Mouse (Mus musculus) hindbrain, embryonic 12.5 days (tissue): ENCODE results near the gene Usp25. TPM values are rescaled to one million over a fixed set of nuclear protein-coding genes. Genes with fewer than 3 reads are reported as not detected.

Experiments used
- ATAC-seq: fragments of 200-750 bp; cut with Nextera tagmentation; 2 replicates; pipeline ENCODE4 v1.8.0; 2017; ENCODE audit warnings: moderate TSS enrichment; ENCODE audit not compliant: low FRiP score
- H3K27ac ChIP-seq: fragments of 300-500 bp; sonication (generic); 2 replicates; pipeline ENCODE4 v1.5.1; 2016; ENCODE audit warnings: mild to moderate bottlenecking
- H3K27me3 ChIP-seq: fragments of 300-500 bp; sonication (generic); 2 replicates; pipeline ENCODE4 v1.6.1; 2016; ENCODE audit warnings: mild to moderate bottlenecking
- H3K36me3 ChIP-seq: fragments of 300-500 bp; sonication (generic); 2 replicates; pipeline ENCODE4 v1.6.1; 2016; ENCODE audit warnings: mild to moderate bottlenecking
- H3K4me1 ChIP-seq: fragments of 300-500 bp; sonication (generic); 2 replicates; pipeline ENCODE4 v1.6.1; 2016
- H3K4me2 ChIP-seq: fragments of 300-500 bp; sonication (generic); replicated peaks from 2 replicates; pipeline ENCODE4 v1.6.1; 2016; ENCODE audit warnings: mild to moderate bottlenecking
- H3K4me3 ChIP-seq: fragments of 300-500 bp; sonication (generic); 2 replicates; pipeline ENCODE4 v1.5.1; 2016; ENCODE audit warnings: mild to moderate bottlenecking
- H3K9ac ChIP-seq: fragments of 300-500 bp; sonication (generic); 2 replicates; pipeline ENCODE4 v1.6.1; 2016; ENCODE audit warnings: mild to moderate bottlenecking, moderate library complexity
- H3K9me3 ChIP-seq: fragments of 300-500 bp; sonication (generic); replicated peaks from 2 replicates; pipeline ENCODE4 v1.6.1; 2016; ENCODE audit warnings: mild to moderate bottlenecking
- WGBS: fragments of 180-500 bp; shearing (Covaris S2); methylation state at CpG from one replicate; pipeline ENCODE4 v1.1.7; 2016; 5-methylcytosine and 5-hydroxymethylcytosine counted together
- polyA plus RNA-seq: library from polyadenylated mRNA; unstranded; fragments of >200 nt; fragmentation: Nextera tagmentation; extraction: Ambion mirVana; gene quantifications from 2 replicates; pipeline ENCODE4 v1.2.1, GENCODE M21; 2016

Gene Usp25
- polyA plus RNA-seq, 1 experiment from 2014 or later = 21.0 TPM

DNA sequence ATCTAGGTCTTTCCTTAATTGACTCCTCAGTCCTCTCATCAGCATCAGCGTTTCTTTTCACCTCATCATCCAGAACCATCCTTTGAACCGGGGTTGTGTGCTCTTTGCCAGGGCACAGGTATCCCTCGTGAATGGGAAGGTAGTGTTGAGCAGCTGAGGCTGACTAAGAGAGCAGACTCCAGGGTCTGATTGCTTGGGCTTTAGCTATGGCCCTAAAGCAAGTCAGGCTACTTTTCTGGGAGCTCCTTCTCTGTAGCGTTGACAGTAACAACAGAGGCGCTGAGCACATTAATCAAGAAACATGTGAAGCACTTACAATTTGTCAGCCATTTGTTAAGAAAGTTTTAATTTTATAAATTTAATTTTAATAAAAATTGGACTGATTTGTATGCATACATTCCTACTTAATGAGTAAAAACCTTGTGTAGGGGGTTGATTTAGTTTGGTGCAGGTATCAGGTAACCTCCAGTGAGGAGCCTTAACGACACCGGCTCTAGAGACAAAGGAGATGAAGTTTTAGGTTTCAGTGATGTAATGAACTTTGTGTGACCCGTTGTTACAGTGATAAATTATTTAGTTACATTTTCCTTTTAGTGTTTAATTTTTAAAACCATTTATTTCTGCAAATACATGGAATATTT, 42.1 kb downstream of the Usp25 start:
- H3K4me2 ChIP-seq = no peak overlapping the region
- no peak for ATAC-seq
- 83% methylated on average over 8 of the region's 8 CpGs for WGBS
- 0 out of 2 replicates have a peak overlapping the region, but pooled peaks have one; percentile 12 for H3K27ac ChIP-seq
- H3K4me3 ChIP-seq = no peak overlapping the region
- H3K4me1 ChIP-seq = peaks cover 3% of the 10 kb centered on the region; the same call in 1 of the 2 replicates
- H3K9ac ChIP-seq = no peak overlapping the region
- H3K36me3 ChIP-seq = no peaks in the 10 kb centered on the region
- H3K9me3 ChIP-seq = no peaks in the 10 kb centered on the region
- no peaks in the 10 kb centered on the region for H3K27me3 ChIP-seq

DNA sequence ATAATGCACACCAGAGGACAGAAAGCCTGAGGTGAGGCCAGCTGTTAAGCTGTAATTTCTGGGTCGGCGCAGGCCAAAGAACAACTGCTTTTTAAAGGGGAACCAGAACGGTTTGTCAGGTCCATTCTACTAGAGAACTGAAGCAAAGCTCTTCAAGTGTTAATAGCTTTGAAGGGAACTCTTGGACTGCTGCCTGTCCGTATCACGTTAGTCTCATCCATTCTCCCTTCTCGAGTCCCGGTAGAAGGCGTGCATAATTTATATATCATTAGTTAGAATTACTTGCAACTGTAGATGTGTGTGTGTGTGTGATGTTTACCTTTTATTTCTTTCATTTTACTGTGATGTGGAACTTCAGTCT, 42.6 kb downstream of the Usp25 start:
- no peak for ATAC-seq
- WGBS = 63% methylated on average over 8 of the region's 8 CpGs
- no peak overlapping the region for H3K4me2 ChIP-seq
- H3K36me3 ChIP-seq = no peaks in the 10 kb centered on the region
- no peaks in the 10 kb centered on the region for H3K27me3 ChIP-seq
- H3K4me1 ChIP-seq = peaks cover 3% of the 10 kb centered on the region; the same call in 1 of the 2 replicates
- no peaks in the 10 kb centered on the region for H3K9me3 ChIP-seq
- no peak overlapping the region for H3K4me3 ChIP-seq
- H3K27ac ChIP-seq = no peak overlapping the region
- H3K9ac ChIP-seq = no peak overlapping the region

DNA sequence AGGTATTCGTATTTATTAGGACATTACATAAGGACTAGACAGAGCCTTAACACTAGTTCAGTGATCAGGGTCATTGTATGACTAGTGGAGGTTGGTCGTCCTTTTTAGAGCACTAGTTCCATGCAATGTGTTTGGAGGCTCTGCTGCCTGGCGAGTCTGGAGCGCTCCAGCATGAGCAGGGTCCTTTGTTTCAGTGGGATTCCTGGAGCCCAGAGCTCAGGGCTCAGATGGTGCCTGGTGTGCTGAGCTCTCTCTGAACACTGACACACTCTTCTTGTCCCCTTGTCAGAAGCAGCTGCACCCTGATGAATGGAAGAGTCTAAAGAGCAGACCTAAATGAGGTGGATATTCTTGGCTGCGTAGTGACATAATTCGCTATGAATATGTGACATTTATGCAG, 45.1 kb downstream of the Usp25 start:
- Histone ChIP-seq H3K27ac (peak overlapping the region; percentile 57), H3K4me2 (no peak overlapping the region), H3K4me3 (no peak overlapping the region), H3K27me3 (no peaks in the 10 kb centered on the region), H3K9me3 (no peaks in the 10 kb centered on the region), H3K4me1 (peaks cover 3% of the 10 kb centered on the region; the same call in 1 of the 2 replicates), H3K36me3 (peaks cover 5% of the 10 kb centered on the region; the same call in 1 of the 2 replicates), H3K9ac (no peak overlapping the region)
- WGBS = 60% methylated on average over 6 of the region's 6 CpGs
- ATAC-seq = peak; percentile 89

DNA sequence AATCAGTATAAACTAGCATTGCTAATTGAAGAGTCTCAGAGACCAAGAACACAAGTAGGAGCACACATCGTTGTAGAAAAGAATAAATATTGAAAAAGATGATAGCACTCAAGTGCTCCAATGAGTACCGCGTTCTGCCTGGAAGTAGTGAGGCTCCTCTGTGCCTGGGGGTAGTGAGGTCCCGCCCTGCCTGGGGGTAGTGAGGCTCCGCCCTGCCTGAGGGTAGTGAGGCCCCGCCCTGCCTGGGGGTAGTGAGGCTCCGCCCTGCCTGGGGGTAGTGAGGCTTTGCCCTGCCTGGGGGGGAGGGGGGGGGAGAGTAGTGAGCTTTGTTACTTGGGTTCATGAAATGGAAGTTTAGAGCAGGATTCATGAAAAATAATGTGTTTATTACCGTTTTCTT, 46.7 kb downstream of the Usp25 start:
- Histone ChIP-seq H3K27me3 (no peaks in the 10 kb centered on the region), H3K9me3 (no peaks in the 10 kb centered on the region), H3K4me2 (no peak overlapping the region), H3K4me1 (peaks cover 3% of the 10 kb centered on the region; the same call in 1 of the 2 replicates), H3K4me3 (no peak overlapping the region), H3K9ac (no peak overlapping the region), H3K27ac (no peak overlapping the region), H3K36me3 (peaks cover 5% of the 10 kb centered on the region; the same call in 1 of the 2 replicates)
- WGBS = 90% methylated on average over 7 of the region's 8 CpGs
- no peak for ATAC-seq

DNA sequence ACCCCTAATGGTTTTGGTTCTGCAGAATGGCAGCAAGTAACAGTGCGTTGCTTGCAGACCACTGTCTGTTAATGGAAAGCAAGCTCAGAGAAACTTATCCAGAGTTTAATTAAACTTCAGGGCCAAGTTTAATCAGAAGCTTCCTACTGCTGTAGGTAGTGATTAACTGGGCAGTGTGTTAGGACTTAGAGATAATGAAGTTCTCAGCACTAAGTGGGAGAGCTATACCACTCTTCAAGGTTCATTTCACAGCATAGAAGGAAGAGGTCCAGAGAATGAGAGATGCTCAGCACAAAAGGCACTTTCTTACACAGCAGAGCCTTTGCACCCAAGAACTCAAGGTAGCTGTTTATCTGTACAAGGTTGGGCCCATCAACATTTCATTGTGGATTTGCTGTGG, 50.4 kb downstream of the Usp25 start:
- H3K36me3 ChIP-seq = peaks cover 5% of the 10 kb centered on the region; the same call in 1 of the 2 replicates
- ATAC-seq = no peak
- no peak overlapping the region for H3K4me3 ChIP-seq
- H3K4me1 ChIP-seq = no peaks in the 10 kb centered on the region
- no peaks in the 10 kb centered on the region for H3K27me3 ChIP-seq
- no peak overlapping the region for H3K27ac ChIP-seq
- H3K9me3 ChIP-seq = no peaks in the 10 kb centered on the region
- 96% methylated on average over 1 of the region's 1 CpGs for WGBS
- H3K9ac ChIP-seq = no peak overlapping the region
- no peak overlapping the region for H3K4me2 ChIP-seq

DNA sequence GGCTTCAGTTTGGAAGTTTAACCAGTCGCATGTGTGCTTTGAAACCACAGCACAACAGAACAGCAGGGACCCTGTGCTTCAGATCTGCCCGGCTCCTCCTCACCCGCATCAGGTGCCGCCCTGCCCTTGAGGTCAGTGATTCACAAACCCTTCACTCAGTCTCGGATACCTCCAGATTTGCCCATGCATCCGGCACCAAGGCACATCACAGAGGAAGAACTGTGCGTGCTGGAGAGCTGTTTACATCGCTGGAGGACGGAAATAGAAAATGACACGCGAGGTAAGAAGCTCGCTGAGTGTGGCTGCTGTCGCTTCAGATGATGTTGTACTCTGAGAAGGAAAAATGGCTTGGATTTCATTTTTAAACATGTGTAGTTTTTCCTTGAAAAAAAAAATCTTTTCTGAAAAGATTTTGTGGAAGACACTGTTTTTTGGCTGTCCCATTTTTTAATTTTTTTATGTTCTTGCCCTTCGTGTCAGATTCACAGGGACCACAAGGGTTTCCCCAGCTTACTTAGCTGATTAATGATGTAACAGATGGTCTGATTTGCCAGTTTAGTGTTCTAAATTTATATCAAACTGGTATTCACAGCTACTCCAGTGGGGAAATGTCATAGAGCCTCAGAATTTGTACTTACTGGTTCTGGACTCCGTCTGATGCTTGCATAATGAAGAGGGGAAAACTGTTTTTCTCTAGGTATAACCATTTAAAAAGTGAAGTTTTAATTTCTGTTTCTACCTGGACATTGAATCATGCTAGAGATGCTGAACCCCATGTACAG, 63.6 kb downstream of the Usp25 start:
- WGBS = 68% methylated on average over 15 of the region's 15 CpGs
- Histone ChIP-seq H3K4me3 (no peak overlapping the region), H3K27ac (no peak overlapping the region), H3K9me3 (no peaks in the 10 kb centered on the region), H3K36me3 (peaks cover 27% of the 10 kb centered on the region), H3K9ac (no peak overlapping the region), H3K4me1 (no peaks in the 10 kb centered on the region), H3K27me3 (no peaks in the 10 kb centered on the region), H3K4me2 (no peak overlapping the region)
- no peak for ATAC-seq

DNA sequence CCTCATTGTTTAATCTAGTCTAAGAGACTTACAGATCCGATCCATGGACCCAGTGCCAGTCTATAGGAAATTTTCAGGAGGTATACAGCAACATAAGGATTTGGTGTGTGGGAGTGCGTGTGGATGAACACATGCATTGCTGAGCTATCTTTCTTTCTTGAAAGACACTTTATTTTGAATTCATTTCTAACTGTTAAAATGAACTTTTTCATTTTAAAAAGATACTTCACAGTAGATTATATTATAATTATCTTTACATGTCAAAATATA, 64.2 kb downstream of the Usp25 start:
- Histone ChIP-seq H3K9me3 (no peaks in the 10 kb centered on the region), H3K4me1 (no peaks in the 10 kb centered on the region), H3K36me3 (peaks cover 25% of the 10 kb centered on the region), H3K27ac (no peak overlapping the region), H3K9ac (no peak overlapping the region), H3K4me3 (no peak overlapping the region), H3K4me2 (no peak overlapping the region), H3K27me3 (no peaks in the 10 kb centered on the region)
- WGBS = 93% methylated on average over 2 of the region's 2 CpGs
- no peak for ATAC-seq

DNA sequence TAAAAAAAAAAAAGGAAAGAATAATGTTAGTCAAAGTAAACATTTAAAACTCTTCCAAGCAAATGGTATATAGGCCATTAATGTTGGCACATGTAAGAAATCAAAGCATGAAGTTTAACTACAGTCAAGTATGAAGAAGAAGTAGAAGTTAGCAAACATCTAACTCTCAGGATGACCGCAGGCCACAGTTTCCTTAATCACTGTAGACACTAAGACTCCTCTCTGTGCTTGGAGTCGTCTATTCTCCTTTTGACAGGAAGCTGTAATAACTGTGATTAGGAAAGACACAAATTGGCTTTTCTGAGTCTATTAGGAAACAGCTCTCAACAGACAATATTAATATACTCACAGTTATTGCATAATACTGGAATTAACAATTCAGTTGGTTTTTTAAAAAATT, 70.6 kb downstream of the Usp25 start:
- H3K4me3 ChIP-seq = no peak overlapping the region
- no peaks in the 10 kb centered on the region for H3K4me1 ChIP-seq
- 84% methylated on average over 2 of the region's 2 CpGs for WGBS
- H3K27me3 ChIP-seq = no peaks in the 10 kb centered on the region
- no peak overlapping the region for H3K27ac ChIP-seq
- H3K9ac ChIP-seq = no peak overlapping the region
- peaks cover 27% of the 10 kb centered on the region for H3K36me3 ChIP-seq
- H3K9me3 ChIP-seq = no peaks in the 10 kb centered on the region
- no peak for ATAC-seq
- H3K4me2 ChIP-seq = no peak overlapping the region

DNA sequence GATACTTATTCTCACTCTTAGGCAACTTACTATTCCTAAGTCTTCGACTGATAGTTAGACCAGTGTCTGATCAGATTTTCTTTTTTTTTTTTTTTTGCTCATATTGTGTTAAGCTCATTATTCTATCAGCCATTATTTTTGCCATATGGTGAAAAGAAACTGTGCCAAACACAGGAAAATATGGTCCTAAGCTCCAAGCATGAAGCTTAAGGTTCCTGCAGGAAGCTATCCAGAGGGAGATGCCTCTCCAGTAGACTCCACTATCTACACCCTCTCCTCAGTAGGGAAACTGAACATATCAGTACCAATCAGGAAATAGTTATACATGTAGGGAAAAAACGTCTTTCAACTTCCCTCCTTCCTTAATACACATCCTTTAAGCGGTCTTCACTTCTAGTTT, 76.3 kb downstream of the Usp25 start:
- WGBS = 89% methylated on average over 3 of the region's 3 CpGs

DNA sequence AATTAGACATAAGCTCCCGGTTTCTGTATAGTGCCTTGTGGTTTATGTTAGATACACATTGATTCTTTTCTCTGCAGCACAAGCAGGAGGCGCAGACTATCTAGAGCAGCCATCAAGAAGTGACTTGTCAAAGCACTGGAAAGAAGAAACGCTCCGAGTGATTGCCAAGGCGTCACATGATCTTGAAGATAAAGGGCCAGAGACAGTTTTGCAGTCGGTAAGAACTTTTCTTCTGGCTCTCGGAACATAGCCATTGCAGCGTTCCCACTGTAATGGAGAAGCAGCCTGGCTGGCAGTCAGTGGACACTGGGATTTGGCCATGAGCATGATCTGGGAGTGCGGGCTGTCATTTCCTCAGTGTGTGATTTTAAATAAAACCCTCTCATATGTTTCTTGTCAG, 80.0 kb downstream of the Usp25 start:
- Histone ChIP-seq H3K4me3 (no peak overlapping the region), H3K27me3 (no peaks in the 10 kb centered on the region), H3K9ac (no peak overlapping the region), H3K4me1 (no peaks in the 10 kb centered on the region), H3K9me3 (no peaks in the 10 kb centered on the region), H3K4me2 (no peak overlapping the region), H3K36me3 (peaks cover 11% of the 10 kb centered on the region; the same call in 1 of the 2 replicates), H3K27ac (no peak overlapping the region)
- 91% methylated on average over 9 of the region's 9 CpGs for WGBS
- no peak for ATAC-seq

More for the DNA sequence above, 76.3 kb downstream of the Usp25 start:
- H3K27me3 ChIP-seq = no peaks in the 10 kb centered on the region
- H3K4me1 ChIP-seq = no peaks in the 10 kb centered on the region
- no peaks in the 10 kb centered on the region for H3K9me3 ChIP-seq
- H3K36me3 ChIP-seq = peaks cover 21% of the 10 kb centered on the region
- H3K4me2 ChIP-seq = no peak overlapping the region
- no peak overlapping the region for H3K4me3 ChIP-seq
- no peak overlapping the region for H3K9ac ChIP-seq
- no peak for ATAC-seq
- H3K27ac ChIP-seq = no peak overlapping the region

DNA sequence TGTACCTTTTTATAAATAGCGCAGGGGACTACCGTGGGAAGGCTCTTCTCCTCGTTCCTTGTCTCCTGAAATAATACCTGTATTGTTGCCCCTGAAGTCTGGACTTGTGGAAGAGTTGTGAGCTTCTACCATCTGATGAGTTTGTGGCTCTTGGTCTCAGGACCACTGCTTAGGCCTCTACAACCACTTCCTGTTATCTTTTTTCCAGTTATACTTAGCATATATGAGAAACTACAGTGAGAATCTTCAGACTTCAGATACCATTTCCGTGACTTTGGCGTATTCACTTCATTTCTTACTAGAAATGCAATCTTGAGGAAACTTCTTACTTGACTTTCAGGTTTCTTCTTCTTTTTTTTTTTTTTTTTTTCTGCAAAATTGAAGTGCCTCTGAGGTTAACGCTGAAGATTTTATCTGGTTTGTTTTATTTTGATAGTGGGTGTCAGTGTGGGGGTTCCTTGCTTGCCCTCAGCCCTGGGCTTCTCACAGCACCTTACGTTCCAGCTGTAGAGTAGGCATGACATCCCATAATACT, 81.6 kb downstream of the Usp25 start:
- no peak overlapping the region for H3K9ac ChIP-seq
- no peak overlapping the region for H3K4me2 ChIP-seq
- 93% methylated on average over 7 of the region's 7 CpGs for WGBS
- H3K36me3 ChIP-seq = peaks cover 10% of the 10 kb centered on the region; the same call in 1 of the 2 replicates
- no peaks in the 10 kb centered on the region for H3K9me3 ChIP-seq
- no peaks in the 10 kb centered on the region for H3K27me3 ChIP-seq
- no peak overlapping the region for H3K27ac ChIP-seq
- H3K4me1 ChIP-seq = peaks cover 4% of the 10 kb centered on the region; the same call in 1 of the 2 replicates
- H3K4me3 ChIP-seq = no peak overlapping the region
- ATAC-seq = no peak

DNA sequence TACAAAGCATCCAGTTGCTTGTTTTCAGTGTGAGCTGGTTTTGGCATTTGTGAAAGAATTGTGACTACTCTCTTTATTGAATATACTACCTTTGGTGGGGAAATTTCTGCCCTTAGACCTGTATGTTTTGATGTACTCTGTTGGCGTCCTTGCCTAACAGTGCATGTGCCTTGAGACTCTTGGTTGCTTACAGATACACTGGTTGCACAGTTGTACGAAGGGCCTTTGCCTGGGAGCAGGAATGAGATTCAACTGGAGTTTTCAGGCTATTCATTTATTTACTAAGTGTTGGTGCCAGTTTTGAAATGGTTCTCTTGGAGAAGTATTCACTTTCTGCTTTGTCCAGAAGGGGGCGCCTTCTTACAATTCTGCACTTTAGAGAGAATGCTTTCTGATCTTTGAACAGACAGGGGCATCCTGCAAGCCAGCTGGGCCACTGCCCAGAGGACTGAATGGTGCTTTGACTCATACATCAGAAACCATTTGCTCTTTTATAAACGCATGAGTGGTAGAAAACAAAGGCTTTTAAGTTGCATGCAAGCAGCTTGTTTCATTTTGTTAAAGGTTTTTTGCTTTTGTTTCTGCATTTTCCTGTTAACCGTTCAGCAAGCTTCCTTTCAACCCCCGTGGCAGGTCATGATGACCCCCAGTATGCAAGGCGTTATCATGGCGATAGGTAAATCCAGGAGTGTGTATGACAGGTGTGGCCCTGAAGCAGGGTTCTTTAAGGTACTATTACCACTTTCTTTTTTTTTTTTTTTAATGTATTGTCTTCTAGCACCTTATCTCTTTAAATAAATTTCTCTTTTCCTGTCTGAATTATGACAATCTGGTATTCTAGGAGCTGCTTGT, 85.7 kb downstream of the Usp25 start:
- peaks cover 4% of the 10 kb centered on the region; the same call in 1 of the 2 replicates for H3K4me1 ChIP-seq
- no peak overlapping the region for H3K9ac ChIP-seq
- H3K36me3 ChIP-seq = peaks cover 5% of the 10 kb centered on the region
- H3K4me2 ChIP-seq = no peak overlapping the region
- H3K4me3 ChIP-seq = no peak overlapping the region
- no peaks in the 10 kb centered on the region for H3K9me3 ChIP-seq
- 50% methylated on average over 8 of the region's 8 CpGs for WGBS
- H3K27me3 ChIP-seq = no peaks in the 10 kb centered on the region
- peak; percentile 87 for ATAC-seq
- no peak overlapping the region for H3K27ac ChIP-seq
